Mouse (Mus musculus) urinary bladder, postnatal 14 days (tissue): ENCODE measurements at regions not wholly inside any gene's neighbourhood (a gene's known extent, or its start where the extent isn't known, plus 50 kb on each side); places are given as distances from the start of the nearest gene placed in this dataset.

Source experiments
- DNase-seq: peaks from one replicate; pipeline ENCODE4 v3.0.0; 2021; ENCODE audit warnings: low spot score

DNA sequence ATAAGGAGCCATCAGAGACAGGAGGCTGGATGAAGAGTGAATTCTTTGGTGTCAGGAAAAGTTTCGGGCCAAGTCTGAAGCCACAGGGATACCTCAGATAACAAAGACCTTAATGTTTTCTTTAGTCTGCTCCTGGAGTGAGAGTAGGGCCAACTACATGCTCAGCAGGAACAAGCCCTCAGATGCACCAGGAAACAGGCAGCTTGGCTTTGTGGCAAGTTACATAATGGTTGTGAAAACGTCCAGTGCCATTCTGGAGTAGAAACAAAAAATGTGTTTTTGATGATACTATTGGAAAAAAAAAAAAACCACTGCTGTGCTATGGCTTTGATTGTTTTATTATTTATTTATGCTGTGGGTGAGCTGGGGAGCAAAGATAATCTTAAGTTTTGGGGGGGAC lies 452.2 kb upstream of the Mon1b start:
- DNase-seq = no peak

DNA sequence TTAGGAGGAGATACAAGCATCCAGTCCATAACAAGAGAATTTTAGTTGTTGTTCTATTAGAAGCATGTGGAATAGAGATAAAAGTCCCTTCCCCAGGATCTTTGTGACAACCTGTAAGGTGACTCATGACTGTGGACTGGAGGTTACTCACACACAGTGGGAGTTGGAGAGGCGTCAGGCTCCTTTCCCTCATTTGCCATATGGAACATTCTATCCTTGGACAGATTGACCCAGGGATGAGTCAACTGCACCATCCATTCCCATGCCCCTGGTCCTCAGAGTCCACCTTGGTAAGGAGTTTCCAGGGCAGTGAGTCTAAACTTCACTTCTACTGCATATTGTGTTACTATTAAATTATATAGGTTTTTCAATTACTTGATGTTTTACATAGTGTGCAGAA lies 444.9 kb upstream of the Mon1b start:
- DNase-seq = no peak

DNA sequence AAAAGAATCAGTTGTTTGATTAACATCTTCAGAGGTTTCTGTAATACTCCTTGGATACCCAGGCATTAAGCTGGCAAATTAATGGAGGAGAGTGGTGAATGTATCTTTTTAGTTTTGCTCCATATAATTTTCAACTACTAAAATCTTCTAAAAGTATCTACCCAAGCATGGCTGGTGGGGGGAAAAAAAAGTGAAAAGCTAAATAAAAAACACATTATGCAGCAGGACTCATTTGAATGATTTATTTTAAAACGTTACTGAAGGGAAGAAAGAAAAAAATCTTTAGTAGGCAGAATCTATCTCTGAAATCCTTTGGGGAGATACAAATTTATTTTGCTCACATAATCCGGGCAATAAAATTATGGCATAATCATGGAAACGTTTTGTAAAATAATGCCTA lies 443.9 kb upstream of the Mon1b start:
- DNase-seq = no peak
